Mouse (Mus musculus) CH12F3 (cell line): Measurements from ENCODE around the gene Aldh16a1.
"Not testable (repeated sequence)": the region's sequence is repeated elsewhere in the genome, so short reads cannot be mapped to it uniquely, and the experiment has no call there.

Experiments used
- in situ Hi-C: fragments of 300-500 bp; cut with MboI; formaldehyde crosslinking; loops from 2 replicates; pipeline ENCODE4 v1.14.3; 2020; ENCODE audit warnings: low sequenced_read_pairs

Aldh16a1 gene

GRCm38 (mm10) chr7:45180896-45181477 lies 26.6 kb upstream of the Aldh16a1 start, which contains the start of gene Pth2:
TSS of gene Pth2 (plus strand) at chr7:45180995.
- in situ Hi-C loops = no loop called here

GRCm38 (mm10) chr7:45179469-45179868 lies 25.1 kb upstream of the Aldh16a1 start, which contains the start of gene Gfy:
TSS of gene Gfy (minus strand) at chr7:45179569.
- in situ Hi-C loops = no loop called here

GRCm38 (mm10) chr7:45178550-45178949 lies 24.2 kb upstream of the Aldh16a1 start:
- in situ Hi-C loops = no loop called here

- in situ Hi-C loops = no loop called here
Measured at GRCm38 (mm10) chr7:45176356-45176755, 22.0 kb upstream of the Aldh16a1 start.

- in situ Hi-C loops = no loop called here
Measured at GRCm38 (mm10) chr7:45175929-45176328, 21.5 kb upstream of the Aldh16a1 start.

GRCm38 (mm10) chr7:45175398-45175797 lies 21.0 kb upstream of the Aldh16a1 start:
- in situ Hi-C loops = no loop called here

- in situ Hi-C loops = no loop called here
Measured at GRCm38 (mm10) chr7:45174567-45175280, 20.3 kb upstream of the Aldh16a1 start.

- in situ Hi-C loops = not testable (repeated sequence)
Measured at GRCm38 (mm10) chr7:45173772-45174171, 19.4 kb upstream of the Aldh16a1 start.

GRCm38 (mm10) chr7:45172974-45173373 lies 18.6 kb upstream of the Aldh16a1 start:
- in situ Hi-C loops = no loop called here

GRCm38 (mm10) chr7:45169495-45169894 lies 15.1 kb upstream of the Aldh16a1 start:
- in situ Hi-C loops = no loop called here

GRCm38 (mm10) chr7:45168656-45169055 lies 14.3 kb upstream of the Aldh16a1 start:
- in situ Hi-C loops = no loop called here

GRCm38 (mm10) chr7:45167761-45168445 lies 13.5 kb upstream of the Aldh16a1 start:
- in situ Hi-C loops = no loop called here

GRCm38 (mm10) chr7:45166950-45167401 lies 12.6 kb upstream of the Aldh16a1 start:
- in situ Hi-C loops = no loop called here

- in situ Hi-C loops = no loop called here
Measured at GRCm38 (mm10) chr7:45165701-45166100, 11.3 kb upstream of the Aldh16a1 start.

GRCm38 (mm10) chr7:45164833-45165232 lies 10.4 kb upstream of the Aldh16a1 start:
- in situ Hi-C loops = no loop called here

- in situ Hi-C loops = no loop called here
Measured at GRCm38 (mm10) chr7:45163735-45164490, 9.5 kb upstream of the Aldh16a1 start, which contains the start of gene Slc17a7. TSS of gene Slc17a7 (plus strand) at chr7:45163949.

- in situ Hi-C loops = no loop called here
Measured at GRCm38 (mm10) chr7:45162996-45163615, 8.7 kb upstream of the Aldh16a1 start.

- in situ Hi-C loops = no loop called here
Measured at GRCm38 (mm10) chr7:45162551-45162950, 8.2 kb upstream of the Aldh16a1 start.

- in situ Hi-C loops = no loop called here
Measured at GRCm38 (mm10) chr7:45161612-45162473, 7.5 kb upstream of the Aldh16a1 start.

GRCm38 (mm10) chr7:45160866-45161265 lies 6.5 kb upstream of the Aldh16a1 start:
- in situ Hi-C loops = no loop called here
